Mouse (Mus musculus) left cerebral cortex, adult 8-10 months (tissue): ENCODE results near the gene Zfp664. TPM values are rescaled to one million over a fixed set of nuclear protein-coding genes. Genes with fewer than 3 reads are reported as not detected.

Source experiments
- DNase-seq, 2 experiments: peaks; one replicate each; pipeline ENCODE4 v3.0.0; 2022; ENCODE audit warnings: low spot score in 2 of 2
- total RNA-seq, 4 experiments: library from RNA; stranded (reverse); gene quantifications; 2 replicates each; pipeline ENCODE4 v1.2.4; 2022

The Zfp664 gene
- total RNA-seq, 4 experiments from 2014 or later, result 62.0 to 71.7 (median 64.9) TPM

GRCm38 (mm10) chr5:124872033-124872432 is 9.5 kb downstream of the Zfp664 start:
- no peak for DNase-seq

GRCm38 (mm10) chr5:124873096-124873495 is 10.6 kb downstream of the Zfp664 start:
- DNase-seq, result no peak

- no peak for DNase-seq
These were observed 11.6 kb downstream of the Zfp664 start for GRCm38 (mm10) chr5:124873890-124874601.

DNA sequence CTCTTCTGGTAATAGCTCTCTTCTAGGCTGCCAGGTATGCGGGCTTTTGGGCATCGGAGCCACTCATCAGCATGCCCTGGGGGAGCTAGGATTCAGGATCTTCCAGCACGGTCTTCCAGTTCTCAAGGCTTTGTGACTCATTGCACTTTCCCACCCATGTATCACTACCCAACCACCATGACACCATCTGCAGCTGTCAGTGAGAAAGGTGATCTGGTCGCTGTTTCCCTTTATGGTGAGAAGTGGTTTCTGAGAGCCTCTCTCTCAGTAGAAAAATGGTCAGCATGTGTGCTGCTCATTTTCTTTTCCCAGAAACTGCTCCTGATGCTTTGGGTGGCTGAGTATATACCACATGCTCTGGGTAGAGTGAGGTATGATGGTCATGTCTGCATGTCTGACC is 16.8 kb downstream of the Zfp664 start:
- no peak for DNase-seq

GRCm38 (mm10) chr5:124879801-124880200 is 17.3 kb downstream of the Zfp664 start:
- no peak for DNase-seq

- DNase-seq, result peak in 1 of 2 experiments; percentile 81
These were observed 21.4 kb downstream of the Zfp664 start for GRCm38 (mm10) chr5:124883877-124884276.

GRCm38 (mm10) chr5:124888661-124889060 is 26.2 kb downstream of the Zfp664 start:
- DNase-seq, result no peak

- DNase-seq, result no peak
These were observed 29.5 kb downstream of the Zfp664 start for GRCm38 (mm10) chr5:124891921-124892370.

DNA sequence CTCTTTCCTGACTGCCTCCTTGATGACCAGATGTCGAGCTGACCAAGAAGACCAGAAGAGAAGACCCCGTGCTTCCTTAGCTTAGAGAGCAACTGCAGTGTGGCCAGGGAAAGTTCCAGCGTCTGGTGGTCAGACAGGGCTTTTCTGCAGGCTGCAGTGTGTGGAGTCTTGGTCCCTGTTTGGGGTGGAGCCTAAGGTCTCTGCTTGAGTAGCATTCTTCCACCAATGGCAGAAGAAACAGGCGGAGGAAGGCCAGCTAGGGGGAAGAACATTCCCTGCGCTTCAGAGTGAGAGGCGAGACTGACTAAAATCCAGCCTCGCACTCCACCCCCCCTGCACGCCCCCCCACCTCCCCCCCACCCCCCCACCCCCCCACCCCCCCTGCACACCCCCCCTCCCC is 33.6 kb downstream of the Zfp664 start:
- DNase-seq, result no peak

DNA sequence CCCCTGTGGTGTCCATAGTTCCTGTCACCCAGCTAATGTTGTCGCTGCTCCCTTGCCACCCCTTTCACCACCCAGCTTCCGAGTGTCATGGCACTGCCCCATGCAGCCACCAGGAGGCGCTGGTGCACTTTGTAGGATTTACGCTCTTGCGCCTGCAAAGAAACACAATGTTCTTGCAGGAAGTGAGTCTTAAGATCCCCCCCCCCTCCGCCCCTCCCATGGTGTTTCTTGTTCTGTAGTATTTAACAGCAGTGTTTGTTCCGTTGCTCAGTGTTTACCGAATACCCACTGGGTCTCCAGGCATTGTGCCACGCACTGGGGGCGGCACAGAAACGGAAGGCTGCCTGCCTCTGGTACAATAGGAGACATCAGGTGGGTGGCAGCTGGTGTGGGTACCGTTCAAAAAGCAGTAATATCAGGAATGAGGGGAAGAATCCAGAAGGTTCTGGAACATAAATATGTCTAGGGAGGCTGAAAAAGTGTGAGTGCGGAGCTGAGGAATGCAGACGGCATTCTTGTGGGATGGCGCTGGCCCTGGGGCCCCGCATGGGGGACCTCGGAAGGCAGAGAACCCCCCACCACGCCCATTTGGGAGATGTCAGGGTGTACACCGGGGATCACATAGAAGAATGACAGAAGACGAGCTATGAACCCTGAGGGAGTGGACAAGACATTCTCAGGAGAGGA is 37.6 kb downstream of the Zfp664 start:
- DNase-seq, result peak; percentile 72 to 81

DNA sequence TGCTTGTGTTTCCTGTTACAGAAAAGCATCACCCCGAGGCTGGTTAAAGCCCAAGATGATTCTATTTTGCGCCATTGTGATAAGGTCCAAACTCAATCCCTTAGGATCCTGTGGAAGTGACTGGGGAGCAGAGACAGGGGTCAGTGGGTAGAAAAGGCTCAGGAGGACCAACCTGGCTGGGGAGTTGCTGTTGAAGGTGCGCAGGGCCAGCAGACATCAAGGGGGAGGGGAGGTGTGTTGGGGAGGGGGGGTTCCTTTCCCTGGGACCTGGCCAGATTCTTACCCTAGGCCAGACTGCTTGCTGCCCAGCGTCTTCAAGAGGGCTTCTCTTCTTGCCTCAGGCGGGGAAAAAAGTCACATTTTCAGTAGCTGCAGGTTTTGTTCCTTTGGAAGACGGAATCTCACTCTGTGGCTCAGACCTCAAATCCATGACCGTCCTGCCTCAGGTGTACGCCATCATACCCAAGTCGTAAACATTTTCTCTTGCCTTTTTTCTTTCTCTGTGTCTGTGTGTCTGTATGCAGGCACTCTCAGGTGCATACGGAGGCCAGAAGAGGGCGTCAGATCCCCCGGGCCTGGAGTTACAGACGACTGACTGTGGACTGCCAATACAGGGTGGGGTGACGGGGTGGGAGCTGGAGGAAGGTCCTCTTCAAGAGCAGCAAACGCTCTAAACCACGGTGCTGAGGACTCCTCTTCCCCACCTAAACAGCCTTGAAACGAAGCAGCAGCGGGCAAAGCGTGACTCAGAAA is 38.4 kb downstream of the Zfp664 start:
- no peak for DNase-seq

- DNase-seq, result peak in 1 of 2 experiments; percentile 58
These were observed 39.2 kb downstream of the Zfp664 start for GRCm38 (mm10) chr5:124901675-124902074.

GRCm38 (mm10) chr5:124902195-124902594 is 39.7 kb downstream of the Zfp664 start:
- no peak for DNase-seq

DNA sequence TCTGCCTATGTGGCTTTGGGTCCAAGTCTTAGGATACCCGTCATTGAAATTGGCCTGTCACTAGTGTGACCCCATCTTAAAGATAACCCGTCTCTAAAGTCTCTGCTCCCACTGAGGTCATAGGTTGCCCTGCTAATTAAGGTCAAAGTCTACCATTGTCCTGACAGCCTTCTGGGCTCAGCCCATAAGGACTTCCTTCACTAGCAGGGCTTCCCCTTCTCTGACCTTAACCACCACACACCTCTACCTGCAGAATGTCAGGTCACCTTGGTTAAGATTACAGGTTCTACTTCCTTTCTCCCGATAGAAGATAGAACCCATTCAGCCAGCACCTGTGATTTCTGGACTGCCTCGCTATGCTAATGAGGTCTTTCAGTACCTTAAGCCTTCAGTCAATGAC is 41.4 kb downstream of the Zfp664 start:
- DNase-seq, result no peak

GRCm38 (mm10) chr5:124906890-124907289 is 44.4 kb downstream of the Zfp664 start:
- no peak for DNase-seq

DNA sequence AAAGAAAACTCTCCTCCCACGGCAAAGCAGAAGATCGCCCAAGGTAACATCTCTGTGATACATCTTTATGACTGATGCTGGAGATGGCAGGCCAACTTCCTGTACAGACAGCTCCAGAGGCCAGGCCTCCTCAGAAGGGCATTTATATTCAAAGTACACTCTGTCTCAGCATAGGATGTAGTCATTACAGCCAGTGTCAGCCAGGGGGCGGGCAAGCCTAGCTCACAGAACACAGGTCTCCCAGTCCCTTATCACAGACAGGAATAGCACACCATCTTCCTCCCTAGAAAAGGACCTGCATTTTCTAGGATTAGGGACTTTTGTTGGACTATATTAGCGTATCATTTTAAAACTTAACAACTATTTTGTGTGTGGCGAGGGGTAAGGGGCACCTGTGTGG is 46.4 kb downstream of the Zfp664 start:
- peak; percentile 46 to 51 for DNase-seq

DNA sequence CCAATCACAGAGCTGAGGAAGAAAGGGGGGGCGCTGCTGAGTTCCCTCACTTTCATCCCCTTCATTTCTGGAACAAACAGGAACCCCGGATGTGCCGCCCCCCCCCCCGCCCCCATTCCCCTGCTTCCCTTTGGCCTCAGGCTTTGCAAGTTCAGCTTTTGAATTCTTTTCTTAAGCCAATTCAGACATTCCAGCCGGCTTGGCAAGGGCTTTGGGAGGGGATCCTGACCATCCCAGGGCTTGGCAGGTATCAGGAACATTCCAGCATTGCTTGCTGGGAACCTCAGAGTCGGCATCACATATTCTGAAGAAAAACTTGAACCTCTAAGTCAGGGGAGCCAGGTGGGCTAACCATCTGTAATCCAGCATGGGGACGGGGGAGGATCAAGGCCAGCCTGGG is 49.8 kb downstream of the Zfp664 start:
- no peak for DNase-seq

DNA sequence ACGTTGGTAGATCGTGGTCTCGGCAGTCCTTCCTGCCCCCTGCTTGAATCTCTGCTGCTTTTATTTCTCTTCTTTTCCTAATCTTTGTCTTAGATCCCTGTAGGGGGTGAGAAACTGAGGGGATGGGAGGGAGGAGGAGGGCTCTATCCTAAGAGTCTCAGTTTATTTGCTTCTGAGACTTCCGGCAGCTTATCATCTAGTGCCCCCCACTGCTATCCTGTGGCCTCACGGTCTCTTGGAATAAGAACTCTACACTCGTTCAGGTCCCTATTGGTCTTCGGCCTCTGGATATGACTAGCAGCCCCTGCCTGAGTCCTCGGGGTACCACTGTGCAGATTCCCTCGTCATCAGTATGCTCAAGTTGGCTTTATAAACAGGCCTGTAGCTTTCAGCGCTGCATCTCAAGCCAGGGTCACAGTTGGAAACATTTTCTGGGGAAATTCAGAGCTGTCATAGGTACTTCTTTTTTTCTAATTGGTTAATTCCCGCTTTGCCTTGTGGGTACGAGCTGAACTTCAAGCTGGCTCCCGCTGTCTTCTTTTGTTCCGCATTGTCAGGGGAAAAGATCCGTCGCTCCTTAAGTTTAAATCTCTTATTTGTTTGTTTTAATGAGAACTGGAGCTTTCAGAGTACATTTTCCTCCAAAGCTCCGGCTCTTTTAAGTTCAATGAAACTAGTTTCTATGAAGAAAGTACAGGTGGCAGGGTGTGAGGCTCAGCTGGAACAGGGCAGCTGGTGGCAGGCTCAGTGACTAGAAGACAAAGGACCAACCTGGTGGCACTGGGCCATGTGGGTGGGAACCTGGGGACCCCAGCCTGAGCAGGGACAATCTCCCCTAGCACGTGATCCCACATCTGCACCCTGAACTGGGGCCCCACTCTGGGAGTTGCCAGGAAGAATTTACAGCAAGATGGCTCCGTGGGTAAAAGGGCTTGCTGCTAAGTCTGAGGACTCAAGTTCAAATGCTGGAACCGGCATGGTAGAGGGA is 50.7 kb downstream of the Zfp664 start:
- no peak for DNase-seq

GRCm38 (mm10) chr5:124919798-124920197 is 57.3 kb downstream of the Zfp664 start:
- DNase-seq, result no peak

- no peak for DNase-seq
These were observed 58.9 kb downstream of the Zfp664 start for GRCm38 (mm10) chr5:124921410-124921809.
